Mouse (Mus musculus) bone marrow, adult 2 months (tissue): ENCODE data around the gene Cspg5.

ENCODE experiments used
- CTCF ChIP-seq: fragments of 200-500 bp; IDR thresholded peaks from 2 replicates; pipeline ENCODE4 v1.5.1; 2011; ENCODE audit warnings: low read length, control low read depth; ENCODE audit not compliant: control insufficient read depth, insufficient read depth
- POLR2A ChIP-seq: fragments of 200-500 bp; IDR thresholded peaks from 2 replicates; pipeline ENCODE4 v1.6.1; 2011; ENCODE audit warnings: low read depth, mild to moderate bottlenecking, control low read depth, low read length, borderline replicate concordance; ENCODE audit not compliant: control insufficient read depth

- no peak for TF ChIP-seq POLR2A
- no peak for TF ChIP-seq CTCF
Measured at GRCm38 (mm10) chr9:110249823-110250543, 6.4 kb downstream of the Cspg5 start.
